Mouse (Mus musculus) myocyte (in vitro differentiated cells): ENCODE measurements at regions not wholly inside any gene's neighbourhood (a gene's known extent, or its start where the extent isn't known, plus 50 kb on each side); places are given as distances from the start of the nearest gene placed in this dataset.

Source experiments
- CEBPB ChIP-seq: IDR thresholded peaks from 2 replicates; pipeline ENCODE4 v1.6.1; 2011; ENCODE audit warnings: mild to moderate bottlenecking, moderate library complexity; ENCODE audit not compliant: poor library complexity, insufficient read depth, severe bottlenecking
- E2F4 ChIP-seq: IDR thresholded peaks from one replicate; pipeline ENCODE4 v1.6.1; 2011; ENCODE audit warnings: mild to moderate bottlenecking, control low read depth, moderate library complexity; ENCODE audit not compliant: insufficient read depth
- MAX ChIP-seq: IDR thresholded peaks from one replicate; pipeline ENCODE4 v1.6.1; 2011; ENCODE audit warnings: low read depth, mild to moderate bottlenecking, control low read depth
- POLR2A ChIP-seq: IDR thresholded peaks from one replicate; pipeline ENCODE4 v1.6.1; 2011; ENCODE audit warnings: low read depth, mild to moderate bottlenecking, control low read depth, moderate library complexity; ENCODE audit not compliant: insufficient read length
- TCF12 ChIP-seq: IDR thresholded peaks from one replicate; pipeline ENCODE4 v1.6.1; 2011; ENCODE audit warnings: mild to moderate bottlenecking, control low read depth; ENCODE audit not compliant: poor library complexity, insufficient read depth, severe bottlenecking
- TCF3 ChIP-seq: IDR thresholded peaks from one replicate; pipeline ENCODE4 v1.6.1; 2011; ENCODE audit warnings: low read depth, control low read depth; ENCODE audit not compliant: insufficient read length
- USF1 ChIP-seq: IDR thresholded peaks from one replicate; pipeline ENCODE4 v1.6.1; 2011; ENCODE audit warnings: low read depth, mild to moderate bottlenecking, control low read depth, moderate library complexity

DNA sequence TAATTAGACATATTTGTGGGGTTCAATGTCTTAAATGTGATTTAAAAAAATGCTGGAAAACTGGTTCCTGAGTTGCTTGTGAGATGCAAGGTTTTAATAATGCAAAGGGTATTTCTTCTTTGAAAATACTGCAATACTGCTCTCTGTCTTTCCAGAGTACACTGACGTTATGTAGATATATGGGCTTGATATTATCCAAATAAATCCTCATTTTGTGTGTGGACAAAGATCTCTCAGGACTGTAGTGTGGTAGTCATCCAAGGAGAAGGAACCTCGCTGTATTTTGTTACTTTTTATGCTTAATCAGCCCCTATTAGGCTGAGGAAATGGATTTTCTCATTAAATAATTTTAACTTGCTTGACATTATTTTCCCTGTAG is 139.2 kb upstream of the Slco6d1 start:
- TF ChIP-seq TCF3 (no peak), E2F4 (no peak), POLR2A (no peak), CEBPB (no peak), USF1 (no peak), TCF12 (no peak), MAX (no peak)
